Mouse (Mus musculus): ENCODE results near the gene Itih1. TPM values are rescaled to one million over a fixed set of nuclear protein-coding genes. Genes with fewer than 3 reads are reported as not detected.

The Itih1 gene
- total and polyA plus RNA-seq, 2 experiments from 2014 or later, result not detected

DNA sequence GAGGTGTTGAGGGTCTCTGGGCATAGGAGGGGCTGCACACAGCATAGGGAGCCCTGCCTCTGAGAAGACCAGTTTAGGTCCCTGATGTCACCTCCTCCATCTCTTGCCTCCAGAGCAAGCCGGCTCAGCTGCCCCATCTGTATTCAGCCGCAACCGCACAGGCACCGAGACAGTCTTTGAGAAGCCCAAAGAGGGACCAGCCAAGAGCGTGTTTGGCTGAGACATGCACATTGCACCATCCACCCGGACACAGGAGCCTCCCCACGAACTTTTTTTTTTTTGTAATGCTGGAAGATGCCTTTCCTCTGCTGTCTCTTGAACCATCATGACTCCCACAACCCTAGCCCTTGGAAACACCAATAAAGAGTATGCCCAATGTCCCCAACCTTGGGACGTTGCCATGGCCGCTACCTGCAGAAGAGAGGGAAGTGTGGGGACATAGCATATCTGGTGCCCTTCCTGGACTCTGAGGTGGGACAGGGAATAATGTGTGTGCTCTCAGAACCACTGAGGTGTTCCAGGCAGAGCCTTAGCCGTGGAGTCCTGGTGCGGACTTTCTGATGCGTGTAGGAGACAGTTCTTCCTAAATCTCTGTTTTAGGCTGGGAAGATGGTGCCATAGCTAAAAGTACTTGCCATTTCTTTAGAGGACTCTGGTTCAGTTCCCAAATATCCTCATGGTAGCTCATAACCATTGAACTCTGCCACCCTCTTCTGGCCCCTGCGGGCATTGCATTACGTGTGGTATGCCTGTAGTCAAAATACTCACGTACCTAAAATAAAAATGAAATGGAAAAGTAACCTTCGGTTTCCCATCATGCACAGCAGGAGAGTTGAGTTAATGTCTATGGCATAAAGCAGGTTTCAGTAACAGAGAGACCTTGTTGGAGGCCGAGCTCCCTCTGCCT lies 62.0 kb downstream of the Itih1 start:
- 0 out of 2 replicates have a peak, but pooled peaks cover under 1% of the 10 kb centered on the region for H3K36me3 ChIP-seq (ENCODE audit: insufficient read depth, low read length)
- no peak for ATAC-seq (ENCODE audit: low FRiP score)
- 85% methylated on average over 17 of the region's 17 CpGs for WGBS
- H3K4me3 ChIP-seq (ENCODE audit: low read depth, low read length), result no peak overlapping the region
- TF ChIP-seq CTCF (IDR thresholded peaks at IDR 0.05), result peak; percentile 56
- H3K27ac ChIP-seq (ENCODE audit: low read depth, low read length), result no peak overlapping the region
- no peaks in the 10 kb centered on the region for H3K9me3 ChIP-seq (ENCODE audit: low read length)
- H3K4me1 ChIP-seq (ENCODE audit: insufficient read depth, low read length), result no peaks in the 10 kb centered on the region
- H3K4me2 ChIP-seq (ENCODE audit: low read depth, low read length, poor library complexity, severe bottlenecking), result no peak overlapping the region
- DNase-seq (ENCODE audit: low spot score), result no peak
- no peak overlapping the region for H3K9ac ChIP-seq (replicated peaks; ENCODE audit: low read length, poor library complexity, severe bottlenecking)
- H3K27me3 ChIP-seq (ENCODE audit: insufficient read depth, low read length), result no peaks in the 10 kb centered on the region

DNA sequence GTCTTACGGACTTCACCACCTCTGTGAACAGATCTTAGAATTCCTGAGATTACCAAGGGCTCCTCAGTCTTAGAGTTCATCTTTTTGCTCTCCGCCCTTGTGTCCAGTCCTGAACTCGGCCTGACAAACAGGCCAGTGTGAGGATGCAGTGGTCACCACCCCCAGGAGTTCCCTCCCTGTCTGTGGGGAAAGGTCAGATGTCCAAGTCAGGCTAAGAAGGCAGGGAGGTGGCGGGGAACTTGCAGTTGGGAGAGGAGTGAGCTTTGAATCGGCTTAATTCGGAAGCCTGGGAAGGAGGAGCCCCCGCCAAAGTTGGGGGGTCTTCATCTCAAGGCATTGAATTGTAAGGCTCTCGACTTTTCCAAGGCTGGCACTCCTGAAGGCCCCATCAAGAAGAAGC lies 62.8 kb downstream of the Itih1 start:
- 84% methylated on average over 8 of the region's 8 CpGs for WGBS
- TF ChIP-seq CTCF (IDR thresholded peaks at IDR 0.05), result no peak
- no peaks in the 10 kb centered on the region for H3K4me1 ChIP-seq (ENCODE audit: insufficient read depth, low read length)
- no peaks in the 10 kb centered on the region for H3K27me3 ChIP-seq (ENCODE audit: insufficient read depth, low read length)
- no peak overlapping the region for H3K4me2 ChIP-seq (ENCODE audit: low read depth, low read length, poor library complexity, severe bottlenecking)
- H3K27ac ChIP-seq (ENCODE audit: low read depth, low read length), result no peak overlapping the region
- H3K9ac ChIP-seq (replicated peaks; ENCODE audit: low read length, poor library complexity, severe bottlenecking), result no peak overlapping the region
- H3K9me3 ChIP-seq (ENCODE audit: low read length), result no peaks in the 10 kb centered on the region
- peaks cover 4% of the 10 kb centered on the region; the same call in 1 of the 2 replicates for H3K36me3 ChIP-seq (ENCODE audit: insufficient read depth, low read length)
- no peak for DNase-seq (ENCODE audit: low spot score)
- ATAC-seq (ENCODE audit: low FRiP score), result no peak
- no peak overlapping the region for H3K4me3 ChIP-seq (ENCODE audit: low read depth, low read length)

DNA sequence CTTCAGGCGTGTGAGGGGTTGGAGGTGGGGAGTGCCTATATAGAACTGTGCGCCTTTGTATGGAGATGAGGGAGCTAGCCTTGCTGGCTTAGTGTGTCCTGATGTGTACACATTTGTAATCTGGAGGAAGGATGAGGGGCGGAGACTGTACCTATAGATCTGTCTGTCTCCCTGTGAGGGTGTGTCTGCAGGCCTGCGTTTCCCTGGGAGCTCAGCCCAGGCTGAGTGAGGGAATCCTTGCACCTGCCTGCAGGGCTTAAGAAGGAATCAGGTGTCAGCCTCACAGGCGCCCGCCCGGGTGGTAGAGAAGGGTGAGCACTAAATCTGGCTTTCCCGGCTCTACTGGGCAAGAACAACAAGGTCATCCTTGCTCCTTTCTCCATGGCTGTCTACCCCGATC lies 63.3 kb downstream of the Itih1 start:
- no peak for TF ChIP-seq CTCF (IDR thresholded peaks at IDR 0.05)
- H3K9me3 ChIP-seq (ENCODE audit: low read length), result no peaks in the 10 kb centered on the region
- H3K27ac ChIP-seq (ENCODE audit: low read depth, low read length), result no peak overlapping the region
- H3K4me1 ChIP-seq (ENCODE audit: insufficient read depth, low read length), result no peaks in the 10 kb centered on the region
- 60% methylated on average over 9 of the region's 9 CpGs for whole genome bisulfite sequencing
- no peaks in the 10 kb centered on the region for H3K27me3 ChIP-seq (ENCODE audit: insufficient read depth, low read length)
- DNase-seq (ENCODE audit: low spot score) (no peak), ATAC-seq (ENCODE audit: low FRiP score) (no peak)
- no peak overlapping the region for H3K9ac ChIP-seq (replicated peaks; ENCODE audit: low read length, poor library complexity, severe bottlenecking)
- no peak overlapping the region for H3K4me3 ChIP-seq (ENCODE audit: low read depth, low read length)
- peaks cover 4% of the 10 kb centered on the region; the same call in 1 of the 2 replicates for H3K36me3 ChIP-seq (ENCODE audit: insufficient read depth, low read length)
- no peak overlapping the region for H3K4me2 ChIP-seq (ENCODE audit: low read depth, low read length, poor library complexity, severe bottlenecking)

Other genes starting within 250 kb of the Itih1 start
- gene Sfmbt1, start 228.4 kb downstream of the Itih1 start, total RNA-seq (2014; rRNA removed), result 9.2 and 13.7 TPM in 2 replicates
- 14.0 and 16.2 TPM in 2 replicates for gene Sfmbt1, start 228.4 kb downstream of the Itih1 start, polyA plus RNA-seq (2015; fragmentation: Nextera tagmentation; extraction: Ambion mirVana)
- 15.0 and 16.9 TPM in 2 replicates for gene Tmem110, start 117.7 kb downstream of the Itih1 start, total RNA-seq (2014; rRNA removed)
- 14.3 and 14.5 TPM in 2 replicates for gene Tmem110, start 117.7 kb downstream of the Itih1 start, polyA plus RNA-seq (2015; fragmentation: Nextera tagmentation; extraction: Ambion mirVana)
- 0.19 and 1.0 TPM in 2 replicates for gene Mustn1, start 64.1 kb downstream of the Itih1 start, total RNA-seq (2014; rRNA removed)
- gene Mustn1, start 64.1 kb downstream of the Itih1 start, polyA plus RNA-seq (2015; fragmentation: Nextera tagmentation; extraction: Ambion mirVana), result 1.0 and 2.0 TPM in 2 replicates
- not detected in 2 replicates for gene Itih4, start 56.8 kb downstream of the Itih1 start, total RNA-seq (2014; rRNA removed)
- not detected in 2 replicates for gene Itih4, start 56.8 kb downstream of the Itih1 start, polyA plus RNA-seq (2015; fragmentation: Nextera tagmentation; extraction: Ambion mirVana)
- gene Itih3, start 19.5 kb downstream of the Itih1 start, total RNA-seq (2014; rRNA removed), result 4.5 and 5.3 TPM in 2 replicates
- gene Itih3, start 19.5 kb downstream of the Itih1 start, polyA plus RNA-seq (2015; fragmentation: Nextera tagmentation; extraction: Ambion mirVana), result 5.6 and 6.1 TPM in 2 replicates
- gene Nek4, start 8.1 kb upstream of the Itih1 start, total RNA-seq (2014; rRNA removed), result 15.6 and 17.7 TPM in 2 replicates
- gene Nek4, start 8.1 kb upstream of the Itih1 start, polyA plus RNA-seq (2015; fragmentation: Nextera tagmentation; extraction: Ambion mirVana), result 12.8 and 13.8 TPM in 2 replicates
- 39.2 and 51.3 TPM in 2 replicates for gene Glt8d1, start 58.1 kb upstream of the Itih1 start, total RNA-seq (2014; rRNA removed)
- gene Glt8d1, start 58.1 kb upstream of the Itih1 start, polyA plus RNA-seq (2015; fragmentation: Nextera tagmentation; extraction: Ambion mirVana), result 42.9 and 49.6 TPM in 2 replicates
- 244 and 256 TPM in 2 replicates for gene Spcs1, start 58.4 kb upstream of the Itih1 start, total RNA-seq (2014; rRNA removed)
- 408 and 415 TPM in 2 replicates for gene Spcs1, start 58.4 kb upstream of the Itih1 start, polyA plus RNA-seq (2015; fragmentation: Nextera tagmentation; extraction: Ambion mirVana)
- 51.2 and 81.5 TPM in 2 replicates for gene Pbrm1, start 75.8 kb upstream of the Itih1 start, total RNA-seq (2014; rRNA removed)
- gene Pbrm1, start 75.8 kb upstream of the Itih1 start, polyA plus RNA-seq (2015; fragmentation: Nextera tagmentation; extraction: Ambion mirVana), result 71.3 and 84.8 TPM in 2 replicates
- gene Gnl3, start 75.9 kb upstream of the Itih1 start, total RNA-seq (2014; rRNA removed), result 37.8 and 42.8 TPM in 2 replicates
- 57.7 and 70.5 TPM in 2 replicates for gene Gnl3, start 75.9 kb upstream of the Itih1 start, polyA plus RNA-seq (2015; fragmentation: Nextera tagmentation; extraction: Ambion mirVana)
- 3.2 and 4.3 TPM in 2 replicates for gene Smim4, start 185.7 kb upstream of the Itih1 start, total RNA-seq (2014; rRNA removed)
- gene Smim4, start 185.7 kb upstream of the Itih1 start, polyA plus RNA-seq (2015; fragmentation: Nextera tagmentation; extraction: Ambion mirVana), result 41.6 and 47.5 TPM in 2 replicates
- gene Nt5dc2, start 187.8 kb upstream of the Itih1 start, total RNA-seq (2014; rRNA removed), result 132 and 171 TPM in 2 replicates
- gene Nt5dc2, start 187.8 kb upstream of the Itih1 start, polyA plus RNA-seq (2015; fragmentation: Nextera tagmentation; extraction: Ambion mirVana), result 132 and 144 TPM in 2 replicates
- 25.5 and 31.4 TPM in 2 replicates for gene Stab1, start 225.4 kb upstream of the Itih1 start, total RNA-seq (2014; rRNA removed)
- gene Stab1, start 225.4 kb upstream of the Itih1 start, polyA plus RNA-seq (2015; fragmentation: Nextera tagmentation; extraction: Ambion mirVana), result 9.0 and 11.7 TPM in 2 replicates

Data from midbrain, postnatal 0 days (tissue).